Mouse (Mus musculus): ENCODE data around the gene Pitpnm2.

Pitpnm2 gene

GRCm38 (mm10) chr5:124184898-124185701 lies 64.5 kb downstream of the Pitpnm2 start:
- DNase-seq (ENCODE audit: extremely low spot score, low read depth, low spot score), result no peak

DNA sequence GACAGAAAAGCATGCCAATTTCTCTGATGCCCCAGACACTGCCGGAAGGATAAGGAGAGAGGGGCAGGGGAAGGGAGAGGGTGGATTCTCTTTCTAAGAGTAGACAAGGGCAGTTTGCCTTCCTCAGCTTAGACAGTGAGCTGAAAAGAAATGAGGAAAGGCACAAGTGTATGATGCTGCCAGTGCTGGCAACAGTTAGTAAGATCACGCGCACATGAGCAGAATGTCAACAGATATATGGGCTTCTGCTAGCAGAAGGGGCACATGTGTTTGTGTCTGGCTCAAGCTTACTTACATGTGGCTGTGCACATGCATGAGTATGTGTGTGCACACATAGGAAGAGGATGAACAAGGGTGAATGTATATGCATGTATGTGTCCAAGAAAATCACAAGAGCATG lies 65.4 kb downstream of the Pitpnm2 start:
- no peak for DNase-seq (ENCODE audit: extremely low spot score, low read depth, low spot score)

- no peak for DNase-seq (ENCODE audit: extremely low spot score, low read depth, low spot score)
Measured at GRCm38 (mm10) chr5:124182642-124183041, 66.9 kb downstream of the Pitpnm2 start.

- DNase-seq (ENCODE audit: extremely low spot score, low read depth, low spot score), result no peak
Measured at GRCm38 (mm10) chr5:124182097-124182496, 67.5 kb downstream of the Pitpnm2 start.

DNA sequence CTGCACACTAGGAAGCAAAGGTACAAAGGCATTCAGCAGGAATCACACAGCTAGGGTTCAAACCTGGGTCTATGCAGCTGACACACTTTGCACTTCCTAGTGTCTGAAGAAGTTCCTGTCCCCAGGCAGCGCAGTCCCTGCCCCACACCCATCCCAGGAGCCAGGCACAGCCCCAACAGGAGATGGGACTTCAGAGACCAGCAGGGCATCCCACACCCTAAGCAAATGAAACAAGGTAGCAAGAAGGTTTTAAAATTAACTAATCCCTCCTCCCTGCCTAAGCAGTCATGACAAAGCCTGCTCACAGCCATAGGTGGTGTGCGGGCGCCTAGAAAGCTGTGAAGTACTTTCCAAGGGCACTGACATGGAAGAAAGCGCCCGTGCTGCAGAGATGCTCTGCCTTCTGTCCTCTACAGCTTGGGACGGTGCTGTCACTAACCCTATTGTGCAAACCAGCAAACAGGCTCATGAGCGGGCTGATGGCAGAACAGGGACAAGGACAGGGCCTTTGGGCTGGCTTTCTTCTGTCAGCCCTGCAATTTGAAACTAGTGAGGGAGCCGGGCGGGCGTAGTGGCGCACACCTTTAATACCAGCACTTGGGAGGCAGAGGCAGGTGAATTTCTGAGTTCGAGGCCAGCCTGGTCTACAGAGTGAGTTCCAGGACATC lies 68.9 kb downstream of the Pitpnm2 start:
- no peak for DNase-seq (ENCODE audit: extremely low spot score, low read depth, low spot score)

DNA sequence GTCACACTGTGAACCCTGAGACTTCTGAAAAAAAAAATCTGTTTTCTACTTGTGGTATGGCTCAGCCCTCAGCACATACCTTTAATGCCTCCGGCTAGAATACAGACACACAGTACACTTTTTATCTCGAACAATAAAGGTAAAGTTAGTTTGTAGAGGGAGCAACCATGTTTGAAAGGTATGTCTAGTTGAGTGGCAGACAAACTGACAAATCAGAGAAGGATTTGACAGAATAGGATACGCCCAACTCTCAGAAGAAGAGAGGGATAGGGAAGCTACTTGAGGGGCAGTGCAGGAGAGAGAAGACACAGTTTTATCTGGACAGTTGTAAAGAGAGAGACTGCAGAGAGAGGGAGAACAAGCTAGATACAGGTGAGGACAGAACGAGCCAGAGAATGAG lies 70.1 kb downstream of the Pitpnm2 start:
- no peak for DNase-seq (ENCODE audit: extremely low spot score, low read depth, low spot score)

- no peak for DNase-seq (ENCODE audit: extremely low spot score, low read depth, low spot score)
Measured at GRCm38 (mm10) chr5:124176726-124177132, 72.8 kb downstream of the Pitpnm2 start.

DNA sequence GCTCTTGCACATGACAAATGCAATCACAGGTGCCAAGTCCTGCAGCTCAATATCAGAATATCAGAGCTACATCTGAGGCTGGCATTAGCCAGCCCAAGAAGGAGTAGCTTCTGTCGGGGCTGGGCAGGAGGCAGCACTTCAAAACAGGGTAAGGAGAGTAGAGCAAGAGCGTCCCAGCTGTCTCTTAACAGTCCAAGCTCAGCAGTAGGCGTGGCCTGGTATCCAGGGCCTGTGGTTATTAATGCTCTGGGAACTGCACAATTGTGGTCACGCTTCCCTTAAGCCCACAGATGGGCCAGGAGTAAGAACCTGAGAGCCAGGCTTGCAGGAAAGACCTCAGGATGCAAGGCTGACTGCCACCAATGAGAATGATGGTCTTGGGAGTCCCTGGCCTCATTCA lies 74.4 kb downstream of the Pitpnm2 start:
- no peak for DNase-seq (ENCODE audit: extremely low spot score, low read depth, low spot score)

DNA sequence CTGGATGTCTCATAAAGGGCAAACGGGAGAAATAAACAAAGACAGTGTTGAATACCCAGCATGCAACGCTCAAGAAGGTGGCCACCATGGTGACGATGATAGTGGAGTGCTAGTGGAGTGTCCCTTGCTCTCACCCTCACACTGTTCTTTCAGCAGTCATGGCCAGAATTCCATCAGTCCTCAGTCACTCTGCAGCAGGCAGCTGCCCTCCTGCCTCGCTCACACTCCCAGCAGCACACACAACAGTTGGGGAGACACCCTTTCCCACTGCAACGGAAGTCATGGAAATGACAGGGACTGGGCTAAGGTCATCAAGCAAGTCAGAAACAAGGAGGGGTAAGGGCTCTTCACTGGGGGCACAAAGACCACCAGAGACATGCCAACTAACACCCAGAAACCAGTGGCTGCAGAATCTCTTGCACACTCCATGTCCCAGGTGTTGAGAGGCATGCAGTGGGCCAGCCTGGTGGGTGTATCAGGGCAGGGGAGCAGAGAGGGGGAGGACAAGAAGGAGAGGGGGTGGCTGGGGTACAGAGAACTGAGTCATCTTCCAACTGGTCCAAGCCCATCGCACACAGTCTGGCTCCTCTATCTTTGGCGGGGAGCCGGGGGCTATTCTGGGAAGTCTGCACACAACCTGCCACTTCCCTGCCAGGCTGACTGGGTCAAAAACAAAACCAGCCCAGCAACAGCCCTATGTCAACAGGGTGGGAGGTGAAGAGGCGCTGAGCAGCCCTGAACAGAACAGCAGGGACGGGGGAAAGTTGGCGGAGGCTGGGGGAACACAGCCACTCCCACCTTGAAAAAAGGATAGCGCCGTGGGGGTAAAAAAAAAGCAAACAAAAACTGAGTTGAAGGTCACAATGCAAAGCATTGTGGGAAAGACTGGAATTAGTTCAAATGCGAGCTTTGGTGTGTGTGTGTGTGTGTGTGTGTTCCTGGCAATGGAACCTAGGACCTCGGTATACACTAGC lies 76.3 kb downstream of the Pitpnm2 start:
- DNase-seq (ENCODE audit: extremely low spot score, low read depth, low spot score), result no peak

DNA sequence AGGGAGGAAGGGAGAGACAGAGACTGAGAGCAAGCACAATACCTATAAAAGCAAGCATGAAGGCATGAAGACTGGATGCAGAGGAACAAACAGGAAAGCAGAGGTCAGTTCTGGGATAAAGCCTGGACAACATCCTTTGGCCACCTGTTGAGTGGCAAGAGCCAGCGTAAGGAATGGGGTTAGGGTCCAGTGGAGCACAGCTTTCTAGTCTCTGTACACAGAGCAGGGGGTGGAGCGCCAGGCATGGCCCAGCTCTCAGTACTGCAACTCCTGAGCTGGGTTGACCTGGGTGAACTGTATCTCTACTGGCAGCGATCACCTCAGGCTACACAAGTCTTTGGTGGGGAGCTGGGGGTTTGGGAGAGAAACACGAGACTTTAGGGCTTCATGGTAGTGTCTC lies 77.3 kb downstream of the Pitpnm2 start:
- no peak for DNase-seq (ENCODE audit: extremely low spot score, low read depth, low spot score)

- DNase-seq (ENCODE audit: extremely low spot score, low read depth, low spot score), result no peak
Measured at GRCm38 (mm10) chr5:124171781-124172180, 77.8 kb downstream of the Pitpnm2 start.

- no peak for DNase-seq (ENCODE audit: extremely low spot score, low read depth, low spot score)
Measured at GRCm38 (mm10) chr5:124169224-124169621, 80.3 kb downstream of the Pitpnm2 start.

DNA sequence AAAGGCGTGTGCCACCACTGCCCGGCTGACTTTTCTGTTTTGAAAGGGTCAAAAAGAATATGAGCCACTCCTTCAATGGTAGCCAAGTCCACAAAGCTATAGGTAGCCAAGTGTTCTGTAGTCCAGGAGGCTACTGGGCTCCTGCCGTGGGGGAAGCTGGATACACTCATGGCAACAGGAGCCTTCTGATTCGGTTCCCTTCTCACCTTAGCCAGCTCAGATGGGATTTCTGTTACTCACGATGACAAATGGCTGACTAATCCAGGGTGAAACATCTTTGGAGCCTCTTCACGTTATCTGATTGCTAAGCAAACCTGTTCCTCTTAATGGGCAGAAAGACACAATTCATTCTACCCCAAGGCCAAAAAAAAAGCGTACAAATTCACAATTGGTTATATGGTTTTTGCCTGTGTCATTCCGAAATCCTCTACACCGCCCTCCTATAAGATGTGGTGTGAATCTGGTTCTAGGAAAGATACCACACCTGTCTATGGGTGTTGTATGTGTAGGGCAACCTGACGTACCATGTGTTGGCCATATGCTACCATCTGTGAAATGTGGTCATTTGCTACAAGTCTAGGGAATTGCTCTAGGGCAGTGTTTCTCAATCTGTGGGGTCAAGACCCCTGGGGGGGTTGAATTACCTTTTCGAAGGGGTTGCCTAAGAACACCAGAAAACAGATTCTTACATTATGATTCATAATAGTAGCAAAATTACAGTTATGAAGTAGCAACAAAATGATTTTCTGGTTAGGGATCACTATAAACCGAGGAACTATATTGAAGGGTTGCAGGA lies 80.9 kb downstream of the Pitpnm2 start:
- DNase-seq (ENCODE audit: extremely low spot score, low read depth, low spot score), result no peak

GRCm38 (mm10) chr5:124167621-124168020 lies 81.9 kb downstream of the Pitpnm2 start:
- no peak for DNase-seq (ENCODE audit: extremely low spot score, low read depth, low spot score)

DNA sequence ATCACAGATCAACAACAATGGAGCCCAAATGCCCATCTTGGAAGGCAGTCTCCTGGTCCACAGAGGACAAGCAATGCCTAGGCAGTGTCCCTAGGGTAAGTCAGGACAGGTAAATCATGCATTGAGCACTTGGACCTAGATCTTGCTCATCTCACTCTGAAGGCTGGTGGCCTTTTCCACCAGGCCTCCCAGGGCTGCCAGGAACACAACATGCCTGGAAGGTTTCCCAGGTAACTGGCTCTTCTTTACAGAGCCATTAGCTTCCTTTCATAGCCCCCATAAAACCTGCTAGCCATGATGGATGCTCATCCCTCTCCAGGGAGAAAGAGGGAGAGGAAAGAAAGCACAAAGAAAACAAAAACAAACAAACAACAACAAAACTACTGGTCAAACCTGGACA lies 82.8 kb downstream of the Pitpnm2 start:
- no peak for DNase-seq (ENCODE audit: extremely low spot score, low read depth, low spot score)

GRCm38 (mm10) chr5:124165622-124166570 lies 83.7 kb downstream of the Pitpnm2 start:
- no peak for DNase-seq (ENCODE audit: extremely low spot score, low read depth, low spot score)

GRCm38 (mm10) chr5:124163445-124163844 lies 86.1 kb downstream of the Pitpnm2 start:
- DNase-seq (ENCODE audit: extremely low spot score, low read depth, low spot score), result no peak

GRCm38 (mm10) chr5:124162577-124162976 lies 87.0 kb downstream of the Pitpnm2 start:
- no peak for DNase-seq (ENCODE audit: extremely low spot score, low read depth, low spot score)

DNA sequence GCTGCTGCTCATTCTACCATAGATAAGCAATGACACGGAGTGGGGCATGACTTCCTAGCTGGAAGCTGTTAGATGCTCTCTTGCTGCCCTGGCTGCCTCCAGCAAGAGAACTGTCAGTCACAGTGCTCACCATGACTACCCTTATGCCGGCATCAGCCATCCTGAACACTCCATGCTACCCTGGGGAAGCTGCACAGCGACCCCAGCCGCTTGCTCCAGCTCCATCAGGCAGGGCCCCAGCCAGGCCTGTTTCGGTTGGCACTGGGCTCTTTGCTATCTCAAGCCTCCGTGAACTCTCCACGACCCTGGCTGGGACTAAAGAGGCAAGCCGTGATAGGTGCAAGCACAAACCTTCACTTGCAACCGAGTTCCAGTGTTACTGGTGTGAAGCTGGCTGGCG lies 87.7 kb downstream of the Pitpnm2 start:
- DNase-seq (ENCODE audit: extremely low spot score, low read depth, low spot score), result no peak

Measured in hindlimb bud, embryonic 11.5 days (tissue).